Mouse (Mus musculus): ENCODE results near the gene Nova1. TPM values are rescaled to one million over a fixed set of nuclear protein-coding genes. Genes with fewer than 3 reads are reported as not detected.

The Nova1 gene
- total and polyA plus RNA-seq, 3 experiments = 0.46 to 2.3 TPM; not detected in 1

- no peak overlapping the region for H3K27ac ChIP-seq (ENCODE audit: control insufficient read depth, low read depth, low read length)
- peak; percentile 56; the same call in 1 of the 2 replicates for TF ChIP-seq MEF2A (IDR thresholded peaks at IDR 0.05; ENCODE audit: extremely low read depth, insufficient replicate concordance, low read depth, low read length, poor library complexity, severe bottlenecking)
- no peak for TF ChIP-seq CTCF (IDR thresholded peaks at IDR 0.05 in 2 of 3, conservative IDR thresholded peaks at IDR 0.05 in 1 of 3; ENCODE audit: control insufficient read depth in 1 of 3, insufficient read depth in 1 of 3, low read depth in 2 of 3, low read length in 3 of 3, poor library complexity in 1 of 3, severe bottlenecking in 1 of 3)
- no peak for TF ChIP-seq BHLHE40 (IDR thresholded peaks at IDR 0.05; ENCODE audit: borderline replicate concordance, low read depth, low read length)
- H3K9ac ChIP-seq (ENCODE audit: control insufficient read depth, low read depth, low read length, poor library complexity, severe bottlenecking) = no peak overlapping the region
- no peaks in the 10 kb centered on the region for H3K9me3 ChIP-seq (replicated peaks; ENCODE audit: insufficient read depth, low read length)
- no peaks in the 10 kb centered on the region for H3K79me2 ChIP-seq (ENCODE audit: control insufficient read depth, insufficient read depth, low read length, poor library complexity)
- H3K36me3 ChIP-seq (ENCODE audit: control insufficient read depth in 1 of 2, insufficient read depth in 2 of 2, low read length in 2 of 2) = peaks cover 0 to 2% of the 10 kb centered on the region in 2 experiments; a peak in 1 of 4 replicates
- no peak overlapping the region for H3K4me3 ChIP-seq (ENCODE audit: control insufficient read depth in 1 of 2, insufficient read depth in 1 of 2, low read depth in 2 of 2, low read length in 2 of 2)
- no peaks in the 10 kb centered on the region for H3K27me3 ChIP-seq (ENCODE audit: control insufficient read depth in 1 of 2, insufficient read depth in 2 of 2, low read length in 2 of 2)
- H3K4me1 ChIP-seq (ENCODE audit: control insufficient read depth in 1 of 2, insufficient read depth in 2 of 2, low read length in 2 of 2) = peaks cover 0 to 5% of the 10 kb centered on the region in 2 experiments; a peak in 2 of 4 replicates
- no peak for DNase-seq (ENCODE audit: low read depth, low spot score)
These were observed 17.4 kb downstream of the Nova1 start for GRCm38 (mm10) chr12:46801311-46801710.

- H3K27ac ChIP-seq (ENCODE audit: control insufficient read depth, low read depth, low read length) = no peak overlapping the region
- H3K4me3 ChIP-seq (ENCODE audit: control insufficient read depth in 1 of 2, insufficient read depth in 1 of 2, low read depth in 2 of 2, low read length in 2 of 2) = no peak overlapping the region
- 0 out of 4 replicates have a peak, but pooled peaks cover 0 to 2% of the 10 kb centered on the region in 2 experiments for H3K4me1 ChIP-seq (ENCODE audit: control insufficient read depth in 1 of 2, insufficient read depth in 2 of 2, low read length in 2 of 2)
- H3K9ac ChIP-seq (ENCODE audit: control insufficient read depth, low read depth, low read length, poor library complexity, severe bottlenecking) = no peak overlapping the region
- no peaks in the 10 kb centered on the region; a peak in 1 of 4 replicates for H3K36me3 ChIP-seq (ENCODE audit: control insufficient read depth in 1 of 2, insufficient read depth in 2 of 2, low read length in 2 of 2)
- no peaks in the 10 kb centered on the region for H3K79me2 ChIP-seq (ENCODE audit: control insufficient read depth, insufficient read depth, low read length, poor library complexity)
- H3K9me3 ChIP-seq (replicated peaks; ENCODE audit: insufficient read depth, low read length) = no peaks in the 10 kb centered on the region
- no peaks in the 10 kb centered on the region for H3K27me3 ChIP-seq (ENCODE audit: control insufficient read depth in 1 of 2, insufficient read depth in 2 of 2, low read length in 2 of 2)
- TF ChIP-seq SIN3A (IDR thresholded peaks at IDR 0.05; ENCODE audit: low read length) (no peak), HCFC1 (IDR thresholded peaks at IDR 0.05; ENCODE audit: low read depth, low read length) (no peak), TAL1 (IDR thresholded peaks at IDR 0.05; ENCODE audit: low read length) (no peak), SMC3 (IDR thresholded peaks at IDR 0.05; ENCODE audit: low read depth, low read length) (no peak), TCF12 (IDR thresholded peaks at IDR 0.05; ENCODE audit: low read depth, low read length) (no peak), CHD2 (IDR thresholded peaks at IDR 0.05; ENCODE audit: low read length) (no peak), MAFK (IDR thresholded peaks at IDR 0.05; ENCODE audit: borderline replicate concordance, low read depth, low read length) (no peak), ZKSCAN1 (IDR thresholded peaks at IDR 0.05; ENCODE audit: low read depth, low read length) (no peak), MXI1 (IDR thresholded peaks at IDR 0.05; ENCODE audit: low read depth, low read length) (no peak), NRF1 (IDR thresholded peaks at IDR 0.05; ENCODE audit: insufficient read depth, low read depth, low read length, poor library complexity, severe bottlenecking) (no peak), UBTF (IDR thresholded peaks at IDR 0.05; ENCODE audit: borderline replicate concordance, insufficient read depth, low read depth, low read length) (no peak), POLR2AphosphoS5 (IDR thresholded peaks at IDR 0.05; ENCODE audit: borderline replicate concordance, low read depth, low read length) (no peak)
- no peak for DNase-seq (ENCODE audit: low read depth, low spot score)
These were observed 36.1 kb downstream of the Nova1 start for GRCm38 (mm10) chr12:46782301-46783280.
